Mouse (Mus musculus): ENCODE data around the gene Gm21915.

Gm21915 gene

DNA sequence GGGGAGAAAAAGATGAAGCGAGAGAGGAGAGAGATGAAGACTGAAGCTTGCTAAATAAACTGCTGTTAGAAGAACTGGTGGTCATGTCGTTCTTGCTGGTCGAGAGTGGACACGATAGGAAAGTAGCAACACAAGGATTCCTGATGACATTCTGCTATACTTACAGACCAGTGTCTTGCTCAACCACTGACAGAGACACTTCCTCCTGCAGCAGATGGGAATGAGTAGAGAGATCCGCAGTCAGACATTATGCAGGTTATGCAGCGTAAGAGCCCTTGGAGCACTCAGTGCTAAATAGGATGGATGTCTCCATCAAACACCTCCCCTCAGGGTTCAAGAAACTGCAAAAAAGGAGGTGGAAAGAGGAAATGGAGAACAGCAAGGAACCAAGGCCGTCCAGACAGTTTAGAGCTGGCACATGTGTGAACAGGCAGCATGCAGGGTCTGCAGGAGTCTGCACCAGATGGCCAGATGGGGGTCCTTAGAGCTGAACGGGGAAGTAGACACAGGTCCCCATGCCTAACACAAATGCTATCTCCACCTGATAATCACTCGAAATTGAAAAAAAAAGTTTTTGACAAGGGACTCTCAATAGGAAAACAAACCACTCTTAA lies 4.1 kb upstream of the Gm21915 start:
- DNase-seq (ENCODE audit: low read depth, low spot score): no peak

DNA sequence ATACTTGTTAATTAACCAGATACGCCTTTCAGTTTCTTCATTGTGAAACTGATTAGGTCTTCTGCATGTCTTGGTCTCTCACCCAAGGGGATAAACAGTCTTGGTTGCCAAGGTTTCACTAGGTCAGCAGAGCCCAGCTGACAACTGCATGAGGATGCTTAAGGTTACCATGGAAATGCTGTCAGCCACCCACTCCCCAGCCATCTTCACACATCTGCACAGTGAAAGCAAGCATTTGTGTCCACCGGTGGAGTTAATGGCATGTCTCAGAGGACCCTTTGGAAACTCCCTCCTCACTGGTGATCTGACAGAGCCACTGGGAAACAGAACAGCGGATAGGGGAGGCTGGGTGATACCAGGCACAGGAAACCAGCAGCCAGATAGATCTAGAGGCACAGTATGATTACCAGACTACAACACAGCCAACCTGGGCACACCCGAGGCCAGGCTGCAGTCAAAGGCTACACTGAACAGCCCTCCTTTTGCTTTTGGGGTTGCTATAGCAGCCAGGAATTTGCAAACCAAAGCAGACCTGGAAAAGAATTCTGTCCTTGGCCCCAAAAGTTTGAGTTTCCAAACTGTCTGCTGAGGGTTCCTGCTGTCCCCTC lies 1.0 kb downstream of the Gm21915 start:
- DNase-seq (ENCODE audit: low read depth, low spot score): no peak

GRCm38 (mm10) chr9:40675203-40675958 lies 5.0 kb downstream of the Gm21915 start:
- no peak for DNase-seq (ENCODE audit: low read depth, low spot score)

DNA sequence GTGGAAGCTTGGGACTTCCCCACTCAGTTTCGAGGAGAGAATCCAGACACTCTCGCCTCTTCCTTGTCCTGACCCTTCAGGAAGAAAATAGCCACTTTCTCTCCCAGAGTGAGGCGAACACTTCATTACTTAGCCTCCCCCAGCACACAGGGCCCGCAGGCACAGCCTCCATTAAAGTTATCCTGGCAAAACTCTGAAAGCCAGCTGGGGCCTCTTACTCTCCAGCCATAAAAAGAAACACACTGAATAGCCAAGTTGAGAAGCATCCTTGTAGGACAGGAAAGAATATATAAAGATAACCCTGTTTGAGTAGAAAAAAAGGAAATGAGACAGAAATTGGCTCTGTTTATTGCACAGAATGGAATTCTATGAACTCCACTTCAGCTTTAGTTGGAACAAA lies 8.2 kb downstream of the Gm21915 start:
- DNase-seq (ENCODE audit: low read depth, low spot score): no peak

- DNase-seq (ENCODE audit: low read depth, low spot score): no peak
Measured at GRCm38 (mm10) chr9:40685801-40686420, 15.5 kb downstream of the Gm21915 start, which contains the start of gene Clmp. Gene Clmp (plus strand): TSS chr9:40685962.

DNA sequence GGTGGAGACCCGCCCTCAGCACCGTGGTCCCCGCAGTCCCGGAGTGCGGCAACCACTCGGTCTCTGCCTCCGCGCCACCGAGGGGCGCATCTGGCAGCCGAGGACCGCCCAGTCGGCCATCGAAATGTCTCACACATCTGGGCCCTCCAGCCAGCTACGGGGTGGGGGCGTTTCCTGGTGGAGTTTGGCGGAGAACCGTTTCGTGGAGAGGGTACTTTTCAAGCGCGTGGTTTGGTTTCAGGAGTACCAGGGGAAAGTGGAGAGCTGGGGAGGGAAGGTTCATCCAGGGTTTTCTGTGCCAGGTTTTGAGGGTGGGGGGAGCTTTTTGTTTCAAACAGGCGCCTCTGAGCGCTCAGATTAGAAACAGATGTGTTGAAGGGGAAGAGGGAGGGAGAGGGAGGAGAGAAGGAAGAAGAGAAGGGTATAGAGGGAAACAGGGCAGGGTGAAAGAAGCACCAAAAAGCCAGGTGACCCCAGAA lies 16.0 kb downstream of the Gm21915 start:
- no peak for DNase-seq (ENCODE audit: low read depth, low spot score)

DNA sequence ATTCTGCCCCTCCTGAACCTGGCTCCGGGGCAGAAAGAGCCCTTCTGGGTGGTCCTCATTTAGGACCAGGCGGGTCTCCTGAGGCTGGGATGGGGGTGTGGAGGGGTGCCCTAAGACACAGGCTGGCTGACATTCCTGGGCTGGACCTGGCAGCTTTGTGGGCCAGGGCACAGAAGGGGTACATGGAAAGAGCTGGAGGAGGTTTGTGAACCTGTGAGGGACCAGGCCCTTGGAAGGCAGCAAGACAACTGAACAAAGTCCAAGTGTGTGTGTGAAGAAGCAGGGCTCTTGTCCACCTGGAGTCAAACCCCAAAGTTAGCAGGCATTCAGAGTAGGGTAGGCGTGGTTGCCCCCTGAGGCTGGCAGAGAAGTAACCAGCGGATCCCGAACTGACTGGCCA lies 16.6 kb downstream of the Gm21915 start:
- no peak for DNase-seq (ENCODE audit: low read depth, low spot score)

DNA sequence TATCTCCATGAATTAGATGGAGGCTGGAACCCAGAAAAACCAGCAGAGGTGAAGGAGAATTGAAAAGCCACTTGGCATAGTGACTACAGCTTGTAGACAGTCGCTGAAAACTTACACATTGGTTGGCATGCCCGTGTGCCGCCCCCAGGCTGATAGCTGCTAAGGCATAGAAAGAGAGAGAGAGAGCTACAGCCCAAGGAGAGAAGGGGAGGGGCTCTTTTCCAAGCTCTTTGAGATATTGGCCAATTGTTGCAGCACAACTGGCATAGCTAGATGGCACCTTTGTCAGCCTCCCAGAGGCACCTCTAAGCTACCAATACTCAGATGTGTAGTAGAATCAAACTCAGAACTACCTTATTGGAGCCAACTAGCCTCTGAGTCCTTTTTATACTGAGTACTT lies 17.1 kb downstream of the Gm21915 start:
- no peak for DNase-seq (ENCODE audit: low read depth, low spot score)

DNA sequence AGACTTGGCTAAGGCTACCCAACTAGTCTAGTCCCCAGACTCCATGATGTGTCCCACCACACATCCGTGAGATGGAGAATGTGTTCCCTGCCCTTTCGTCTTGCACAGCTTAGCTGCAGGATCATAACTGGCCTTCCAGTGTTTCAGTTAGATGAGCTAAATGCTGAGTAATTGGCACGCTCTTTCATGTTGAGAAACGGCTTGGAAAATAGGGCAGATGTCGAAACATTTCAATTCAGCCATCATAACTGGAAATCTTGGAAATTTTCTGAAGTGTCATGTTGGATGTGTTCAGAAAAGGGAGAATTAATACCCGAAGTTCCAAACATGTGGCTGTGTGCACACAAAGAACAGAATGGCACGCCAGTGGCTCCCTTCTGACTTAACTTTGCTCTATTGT lies 20.1 kb downstream of the Gm21915 start:
- DNase-seq (ENCODE audit: low read depth, low spot score): no peak

- DNase-seq (ENCODE audit: low read depth, low spot score): no peak
Measured at GRCm38 (mm10) chr9:40693026-40693425, 22.6 kb downstream of the Gm21915 start.

DNA sequence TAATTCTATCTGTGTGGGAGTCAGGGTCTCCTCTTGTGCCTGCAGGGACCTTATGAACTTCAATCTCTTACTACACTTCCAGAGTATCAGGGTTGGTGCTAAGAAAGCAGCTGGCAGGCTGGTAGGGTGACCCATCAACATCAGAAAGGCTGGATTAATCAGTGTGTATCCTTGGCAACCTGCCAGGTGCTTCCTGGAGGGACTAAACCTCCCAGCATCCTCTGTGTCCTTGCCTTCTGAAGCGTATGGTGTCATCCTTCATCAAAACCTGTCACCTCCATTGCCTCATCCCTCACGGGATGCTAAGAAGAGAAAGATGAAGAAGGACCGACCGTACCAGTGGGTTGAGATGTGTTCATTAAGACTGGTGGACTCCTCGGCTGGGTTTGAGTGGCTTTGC lies 23.4 kb downstream of the Gm21915 start:
- no peak for DNase-seq (ENCODE audit: low read depth, low spot score)

- no peak for DNase-seq (ENCODE audit: low read depth, low spot score)
Measured at GRCm38 (mm10) chr9:40694284-40694683, 23.9 kb downstream of the Gm21915 start.

GRCm38 (mm10) chr9:40696086-40696485 lies 25.7 kb downstream of the Gm21915 start:
- DNase-seq (ENCODE audit: low read depth, low spot score): no peak

GRCm38 (mm10) chr9:40699194-40699593 lies 28.8 kb downstream of the Gm21915 start:
- no peak for DNase-seq (ENCODE audit: low read depth, low spot score)

DNA sequence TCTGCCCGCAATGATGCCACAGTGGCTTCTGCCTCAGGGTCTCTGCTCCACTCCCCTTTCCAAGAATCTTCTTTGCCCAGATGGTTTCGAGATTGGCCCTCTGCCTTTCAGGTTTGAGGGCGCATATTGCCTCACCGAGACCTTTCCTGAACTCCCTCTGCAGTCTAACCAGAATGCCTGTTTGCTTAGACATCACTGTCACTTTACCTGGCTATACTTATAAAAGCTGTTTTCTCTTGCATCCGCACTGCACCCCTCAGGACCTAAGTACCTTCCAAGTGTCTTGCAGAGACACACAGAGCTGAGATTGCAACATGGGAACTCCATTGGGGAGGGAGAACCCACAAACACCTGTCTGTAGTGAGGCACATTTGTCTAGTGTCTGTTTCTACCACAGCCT lies 29.8 kb downstream of the Gm21915 start:
- DNase-seq (ENCODE audit: low read depth, low spot score): no peak

DNA sequence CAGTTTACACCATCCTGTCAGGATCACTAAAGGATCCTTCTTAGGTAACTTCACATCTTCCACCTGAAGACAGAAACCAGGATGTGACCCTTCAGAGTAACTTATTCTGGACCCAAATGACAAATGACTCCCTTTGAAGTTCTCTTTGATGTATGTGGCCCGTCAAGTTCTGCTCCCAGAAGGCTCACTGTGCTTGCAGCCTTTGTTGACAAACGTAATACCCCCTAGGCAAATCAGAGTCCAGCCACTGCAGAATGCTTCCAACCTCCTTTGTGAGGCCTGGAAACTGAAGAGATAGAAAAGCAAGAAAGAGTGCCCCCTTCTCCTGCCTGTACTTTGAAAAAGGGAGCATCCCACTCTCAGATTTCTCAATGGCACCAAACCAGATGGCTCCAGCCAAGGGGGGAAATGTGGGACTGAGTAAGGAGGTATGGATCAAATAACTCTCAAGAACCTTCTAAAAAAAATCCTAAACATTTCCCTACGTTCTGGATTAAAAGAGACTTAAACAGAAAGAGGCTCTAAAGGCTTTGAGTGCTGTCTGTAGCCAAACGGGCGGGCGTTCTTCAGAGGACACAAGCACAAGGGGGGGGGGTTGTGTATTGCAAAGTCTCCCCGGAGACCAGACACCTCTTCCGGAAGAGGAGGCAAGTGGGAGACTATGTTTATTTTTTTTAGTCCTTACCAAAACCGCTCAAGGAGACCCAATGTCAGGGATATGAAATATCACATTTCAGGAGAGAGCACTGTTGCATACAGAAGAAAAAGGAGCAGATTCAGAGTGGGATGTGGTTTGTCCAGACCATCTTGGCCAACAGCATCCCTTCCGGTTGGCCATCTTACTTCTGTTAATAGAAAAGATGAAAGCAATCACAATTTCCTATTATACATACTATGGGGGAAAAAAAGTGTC lies 34.2 kb downstream of the Gm21915 start:
- DNase-seq (ENCODE audit: low read depth, low spot score): no peak

GRCm38 (mm10) chr9:40708448-40709140 lies 38.2 kb downstream of the Gm21915 start:
- DNase-seq (ENCODE audit: low read depth, low spot score): no peak

GRCm38 (mm10) chr9:40709141-40709537 lies 38.7 kb downstream of the Gm21915 start:
- DNase-seq (ENCODE audit: low read depth, low spot score): no peak

- no peak for DNase-seq (ENCODE audit: low read depth, low spot score)
Measured at GRCm38 (mm10) chr9:40709587-40709986, 39.2 kb downstream of the Gm21915 start.

- DNase-seq (ENCODE audit: low read depth, low spot score): no peak
Measured at GRCm38 (mm10) chr9:40709991-40710390, 39.6 kb downstream of the Gm21915 start.

DNA sequence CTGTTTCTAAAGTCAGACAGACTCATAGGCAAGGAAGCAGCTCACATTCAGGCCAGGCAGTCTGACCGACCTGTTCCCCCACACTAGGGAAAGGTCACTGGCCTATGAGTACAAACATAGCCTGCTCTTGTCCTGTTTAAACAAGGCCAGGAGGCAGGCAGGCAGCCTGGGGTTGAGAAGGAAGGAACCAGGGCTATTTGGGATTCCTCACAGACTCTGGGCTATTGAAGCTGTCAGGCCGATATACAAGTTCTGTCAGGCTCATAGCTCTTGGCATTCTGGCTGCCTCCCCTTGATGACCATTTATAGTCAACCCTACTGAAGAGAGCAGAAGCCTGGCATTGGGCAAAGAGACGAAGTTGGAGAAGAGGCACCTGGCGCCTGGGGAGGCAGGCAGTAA lies 41.2 kb downstream of the Gm21915 start:
- no peak for DNase-seq (ENCODE audit: low read depth, low spot score)
